Mouse (Mus musculus) lung, postnatal 0 days (tissue): Measurements from ENCODE around the gene Tmsb4x.

Source experiments
- CTCF ChIP-seq: IDR thresholded peaks from 2 replicates; pipeline ENCODE4 v1.5.1; 2016; ENCODE audit warnings: antibody characterized with exemption, mild to moderate bottlenecking
- EP300 ChIP-seq: IDR thresholded peaks from 2 replicates; pipeline ENCODE4 v1.6.1; 2016; ENCODE audit warnings: antibody characterized with exemption, mild to moderate bottlenecking, control low read depth

- TF ChIP-seq EP300: no peak
- TF ChIP-seq CTCF: no peak
Measured at GRCm38 (mm10) chrX:167229819-167230218, 20.7 kb upstream of the Tmsb4x start.
